In genomic region chr12:110066361-110066885, GRCm38 (mm10) we compare ENCODE assay signal across 29 mouse cellular contexts.
DNase-seq lines count a peak whose midpoint lies in the region.
"Had no signal": no experiment of that assay in that cellular context is flagged by ENCODE, and none has a peak within 500 bp of the region (broad histone marks: within the 10 kb centered on the region; RNA-seq: fewer than 3 reads in every experiment).

No protein-coding gene starts in this region.

- 80% methylated on average over 4 of the region's 4 CpGs for WGBS in limb, embryonic 10.5 days

- no peaks in the 10 kb centered on the region for H3K27me3 ChIP-seq in limb, embryonic 10.5 days (ENCODE audit: low read depth, poor library complexity, severe bottlenecking)
- H3K27me3 ChIP-seq: CH12.LX; embryonic facial prominence, embryonic 12.5 days; embryonic facial prominence, embryonic 15.5 days; forebrain, embryonic 15.5 days; heart, embryonic 13.5 days had no signal

- peak; percentile 83 for DNase-seq in 3T3-L1 (ENCODE audit: low read depth, low spot score)
- peak; percentile 71 for DNase-seq in NIH3T3 (ENCODE audit: low read depth)
- peak; percentile 23 for DNase-seq in ZHBTc4 (ENCODE audit: low read depth, low spot score)
- no peak for DNase-seq in MN1 (ENCODE audit: low spot score)
- DNase-seq in limb, embryonic 10.5 days (ENCODE audit: low spot score) = no peak
- no peak for DNase-seq in lung, postnatal 36 days
- DNase-seq: adrenal gland, postnatal 10 days; adrenal gland, postnatal 36 days; B cell, adult 2 months; cerebellum, adult 18-20 months; cerebellum, adult 9-10 months; cerebellum, postnatal 25 days; gastrocnemius, postnatal 10 days; gastrocnemius, postnatal 36 days; heart, adult 2 months; heart, postnatal 14 days; heart, postnatal 4 days; kidney, adult 18-20 months had no signal

- H3K9me3 ChIP-seq in limb, embryonic 10.5 days (replicated peaks) = 0 out of 2 replicates have a peak, but pooled peaks cover 12% of the 10 kb centered on the region

- H3K36me3 ChIP-seq in limb, embryonic 10.5 days = no peaks in the 10 kb centered on the region
- H3K36me3 ChIP-seq: embryonic facial prominence, embryonic 12.5 days; embryonic facial prominence, embryonic 15.5 days; forebrain, embryonic 10.5 days; forebrain, embryonic 15.5 days; G1E; heart, embryonic 10.5 days; heart, embryonic 13.5 days had no signal

- H3K4me1 ChIP-seq in limb, embryonic 10.5 days = peaks cover 6% of the 10 kb centered on the region; the same call in 1 of the 2 replicates
- H3K4me1 ChIP-seq: embryonic facial prominence, embryonic 12.5 days; embryonic facial prominence, embryonic 15.5 days; forebrain, embryonic 10.5 days; forebrain, embryonic 15.5 days; heart, embryonic 10.5 days; heart, embryonic 13.5 days had no signal

- H3K27ac ChIP-seq in limb, embryonic 10.5 days = no peak overlapping the region
- H3K27ac ChIP-seq: embryonic facial prominence, embryonic 12.5 days; embryonic facial prominence, embryonic 15.5 days; forebrain, embryonic 10.5 days; forebrain, embryonic 15.5 days; heart, adult 2 months; heart, embryonic 10.5 days; heart, embryonic 13.5 days; hindbrain, embryonic 14.5 days; hindbrain, postnatal 0 days had no signal

- H3K4me3 ChIP-seq in limb, embryonic 10.5 days = no peak overlapping the region
- H3K4me3 ChIP-seq: embryonic facial prominence, embryonic 12.5 days; embryonic facial prominence, embryonic 15.5 days; erythroblast, embryonic 14.5 days; forebrain, embryonic 10.5 days; forebrain, embryonic 15.5 days; heart, adult 2 months; heart, embryonic 10.5 days; heart, embryonic 13.5 days had no signal

Comparison
In these comparisons a context has a peak if more than half of its experiments do, and no peak if none do; other contexts are left out.
1. DNase-seq: peak in 3T3-L1 (single experiment), NIH3T3 (single experiment) and ZHBTc4 (single experiment); none in MN1 (single experiment), limb, embryonic 10.5 days (single experiment) and lung, postnatal 36 days (single experiment).